Mouse (Mus musculus) ES-E14 (cell line): Measurements from ENCODE around the gene Gm525. TPM values are rescaled to one million over a fixed set of nuclear protein-coding genes. Genes with fewer than 3 reads are reported as not detected.

Experiments
- DNase-seq: peaks from one replicate; pipeline ENCODE4 v3.0.0-alpha.2; 2013; ENCODE audit warnings: low read depth, low spot score
- H3K27ac ChIP-seq: 2 replicates; pipeline ENCODE4 v1.5.1; 2012; ENCODE audit warnings: low read depth, mild to moderate bottlenecking, low read length, moderate library complexity, mixed read lengths; ENCODE audit not compliant: poor library complexity, insufficient read depth, severe bottlenecking
- H3K36me3 ChIP-seq: 2 replicates; pipeline ENCODE4 v1.6.1; 2012; ENCODE audit warnings: mild to moderate bottlenecking, low read length, moderate library complexity, mixed read lengths; ENCODE audit not compliant: control insufficient read depth, poor library complexity, insufficient read depth, severe bottlenecking
- H3K4me1 ChIP-seq, 2 experiments: fragments of 150-350 bp in 1 of 2; sonication (generic) in 1 of 2; 2 replicates each; pipeline ENCODE4 v1.6.1; 2012; ENCODE audit warnings: low read length in 2 of 2, mild to moderate bottlenecking in 1 of 2, mixed read lengths in 1 of 2; ENCODE audit not compliant: control insufficient read depth in 2 of 2, insufficient read depth in 2 of 2, poor library complexity in 1 of 2
- H3K4me3 ChIP-seq, 2 experiments: fragments of 150-350 bp in 1 of 2; sonication (generic) in 1 of 2; 2 replicates each; pipeline ENCODE4 v1.5.1; 2012; ENCODE audit warnings: low read length in 2 of 2, low read depth in 1 of 2, mild to moderate bottlenecking in 1 of 2, mixed read lengths in 1 of 2; ENCODE audit not compliant: insufficient read depth in 1 of 2, poor library complexity in 1 of 2, severe bottlenecking in 1 of 2
- H3K9ac ChIP-seq: 2 replicates; pipeline ENCODE4 v1.6.1; 2012; ENCODE audit warnings: low read depth, mild to moderate bottlenecking, low read length, mixed read lengths; ENCODE audit not compliant: poor library complexity, insufficient read depth, severe bottlenecking
- H3K9me3 ChIP-seq: fragments of 150-350 bp; sonication (generic); 2 replicates; pipeline ENCODE4 v1.6.1; 2012; ENCODE audit warnings: low read depth, mild to moderate bottlenecking, low read length; ENCODE audit not compliant: control insufficient read depth, insufficient read depth
- CHD2 ChIP-seq: IDR thresholded peaks from 2 replicates; pipeline ENCODE4 v1.6.1; 2014; ENCODE audit warnings: mild to moderate bottlenecking, low read depth, low read length, inconsistent platforms
- HCFC1 ChIP-seq: IDR thresholded peaks from 2 replicates; pipeline ENCODE4 v1.6.1; 2012; ENCODE audit warnings: low read length, inconsistent platforms, borderline replicate concordance; ENCODE audit not compliant: insufficient read depth
- MAFK ChIP-seq: IDR thresholded peaks from 2 replicates; pipeline ENCODE4 v1.6.1; 2014; ENCODE audit warnings: mild to moderate bottlenecking, low read depth, low read length, inconsistent platforms; ENCODE audit not compliant: insufficient read depth
- ZC3H11A ChIP-seq: IDR thresholded peaks from 2 replicates; pipeline ENCODE4 v1.6.1; 2012; ENCODE audit warnings: low read depth, mild to moderate bottlenecking, inconsistent platforms, low read length, borderline replicate concordance
- ZNF384 ChIP-seq: IDR thresholded peaks from 2 replicates; pipeline ENCODE4 v1.6.1; 2012; ENCODE audit warnings: low read depth, low read length, inconsistent platforms
- in situ Hi-C, 2 experiments: fragments of 600-800 bp; cut with MboI; formaldehyde crosslinking; loops; one replicate each; pipeline ENCODE4 v1.15.1; 2025; ENCODE audit warnings: low sequenced_read_pairs in 2 of 2, inconsistent platforms in 1 of 2; ENCODE audit not compliant: unreplicated experiment in 2 of 2
- total RNA-seq: library from RNA; depleted of rRNA; stranded (reverse); fragments of 300-350 nt; gene quantifications from 2 replicates; pipeline ENCODE4 v1.2.3, GENCODE M21; 2012; rRNA removed

Gene Gm525
- total RNA-seq, 1 experiment: 5.9 TPM

- peaks cover 0 to 9% of the 10 kb centered on the region in 2 experiments; a peak in 1 of 4 replicates for H3K4me1 ChIP-seq
- no peak overlapping the region for H3K27ac ChIP-seq
- in situ Hi-C loops: no loop called here
Measured at GRCm38 (mm10) chr11:89137915-89138314, 64.3 kb downstream of the Gm525 start.

More at GRCm38 (mm10) chr11:89137915-89138314, 64.3 kb downstream of the Gm525 start:
- TF ChIP-seq HCFC1 (no peak), CHD2 (no peak), ZNF384 (no peak), ZC3H11A (no peak), MAFK (no peak)
- DNase-seq: no peak
- Histone ChIP-seq H3K9me3 (no peaks in the 10 kb centered on the region), H3K4me3 (no peak overlapping the region), H3K36me3 (no peaks in the 10 kb centered on the region), H3K9ac (no peak overlapping the region)

Other genes with a start within 250 kb of the Gm525 start
- gene Akap1, start 209.3 kb upstream of the Gm525 start, total RNA-seq: 184 and 262 TPM in 2 replicates
- 140 and 208 TPM in 2 replicates for gene Scpep1, start 118.4 kb upstream of the Gm525 start, total RNA-seq
- 0.95 and 1.6 TPM in 2 replicates for gene Elobl, start 106.9 kb upstream of the Gm525 start, total RNA-seq
- 28.8 and 37.8 TPM in 2 replicates for gene Coil, start 103.6 kb upstream of the Gm525 start, total RNA-seq
- 37.8 TPM in 2 replicates for gene Trim25, start 74.5 kb upstream of the Gm525 start, total RNA-seq
- 24.2 and 30.4 TPM in 2 replicates for gene Dgke, start 7.0 kb upstream of the Gm525 start, total RNA-seq
- gene Nog, start 228.5 kb downstream of the Gm525 start, total RNA-seq: 2.9 and 3.0 TPM in 2 replicates